Mouse (Mus musculus) kidney, adult 2 months (tissue): ENCODE results near the gene Ace.

ENCODE experiments used
- CTCF ChIP-seq: fragments of 200-500 bp; conservative IDR thresholded peaks from 2 replicates; pipeline ENCODE4 v1.5.1; 2011; ENCODE audit warnings: low read depth, mild to moderate bottlenecking, control low read depth, low read length, moderate library complexity, mixed read lengths; ENCODE audit not compliant: insufficient read depth, insufficient read length
- POLR2A ChIP-seq: fragments of 200-500 bp; IDR thresholded peaks from one replicate; pipeline ENCODE4 v1.6.1; 2011; ENCODE audit warnings: low read depth, low read length, control low read depth

DNA sequence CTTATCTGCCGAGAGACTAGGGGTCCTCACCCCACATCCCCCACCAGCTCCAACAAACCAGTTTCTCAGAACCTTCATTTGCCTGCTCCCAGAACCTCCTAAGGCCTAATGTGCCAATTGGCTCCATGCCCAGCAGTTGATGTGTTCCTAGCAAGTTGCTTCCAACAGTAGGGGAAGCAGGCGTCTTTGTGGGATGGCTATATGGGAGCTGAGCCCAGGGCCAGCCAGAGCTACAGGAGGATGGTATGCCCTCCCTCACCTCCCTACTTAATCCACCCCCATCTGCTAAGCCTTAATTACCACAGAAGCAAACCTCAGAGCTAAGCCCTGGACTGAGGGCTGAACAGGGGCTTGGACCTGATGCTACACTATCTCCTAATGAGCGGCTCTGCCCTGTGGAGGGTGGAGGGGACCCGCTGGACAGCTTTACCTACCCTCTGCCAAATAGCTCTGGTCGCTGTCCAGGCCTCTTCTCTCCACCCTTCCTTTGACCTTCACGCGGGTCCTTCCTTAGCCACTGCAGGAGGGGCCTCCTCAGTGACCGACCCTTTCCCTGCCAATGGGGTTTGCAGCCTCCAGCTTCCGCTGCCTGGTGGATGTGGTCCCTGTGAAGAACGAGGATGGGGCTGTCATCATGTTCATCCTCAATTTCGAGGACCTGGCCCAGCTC is 45.9 kb downstream of the Ace start:
- TF ChIP-seq POLR2A (no peak), CTCF (no peak)
